In genomic region chr12:9918026-9918425, GRCm38 (mm10) we compare ENCODE assay signal across 16 mouse cellular contexts.
DNase-seq lines count a peak whose midpoint lies in the region; ATAC-seq lines count a peak whose summit lies in the region.
"Had no signal": no experiment of that assay in that cellular context is flagged by ENCODE, and none has a peak within 500 bp of the region (broad histone marks: within the 10 kb centered on the region; RNA-seq: fewer than 3 reads in every experiment).

No protein-coding gene starts in this region.

- peak; percentile 55; the same call in 1 of the 2 replicates for ATAC-seq in frontal cortex, adult (ENCODE audit: low TSS enrichment)
- ATAC-seq: hindbrain, embryonic 16.5 days; midbrain, embryonic 16.5 days had no signal

- intact Hi-C loops in heart, postnatal 25 days (cut with DNase I): no loop called here

- no peak for DNase-seq in frontal cortex, postnatal 25 days (ENCODE audit: low spot score in 2 of 2)
- peak; percentile 21 to 43 for DNase-seq in heart, adult 9 months (ENCODE audit: low spot score in 2 of 2)
- no peak for DNase-seq in heart, postnatal 25 days (ENCODE audit: low spot score)
- DNase-seq in lung, postnatal 36 days: peak; percentile 39
- no peak for DNase-seq in lung, postnatal 4 days
- DNase-seq: adrenal gland, postnatal 25 days; B cell, adult 2 months; cerebellum, adult 2 months; cerebellum, postnatal 14 days; gastrocnemius, postnatal 10 days; kidney, adult 2 months; kidney, postnatal 36 days; right cerebral cortex, postnatal 25 days had no signal

Comparison
In these comparisons a context has a peak if more than half of its experiments do, and no peak if none do; other contexts are left out.
1. DNase-seq: peak in heart, adult 9 months (2 of 2) and lung, postnatal 36 days (single experiment); none in frontal cortex, postnatal 25 days (0 of 2), heart, postnatal 25 days (single experiment) and lung, postnatal 4 days (0 of 2).